Mouse (Mus musculus) lung, embryonic 14.5 days (tissue): ENCODE data around the gene Srebf1. TPM values are rescaled to one million over a fixed set of nuclear protein-coding genes. Genes with fewer than 3 reads are reported as not detected.
A peak's percentile ranks its signal among the peaks of the same experiment; 100 is the strongest.

Source experiments
- ATAC-seq: fragments of 200-750 bp; cut with Nextera tagmentation; 2 replicates; pipeline ENCODE4 v1.8.0; 2017; ENCODE audit warnings: mild to moderate bottlenecking, moderate TSS enrichment, moderate library complexity; ENCODE audit not compliant: insufficient read depth
- DNase-seq: peaks from one replicate; pipeline ENCODE4 v3.0.0-alpha.2; 2015
- H3K27ac ChIP-seq: fragments of 300-500 bp; sonication (generic); 2 replicates; pipeline ENCODE4 v1.5.1; 2014; ENCODE audit warnings: low read depth, mild to moderate bottlenecking, moderate library complexity
- H3K27me3 ChIP-seq: fragments of 300-500 bp; sonication (generic); 2 replicates; pipeline ENCODE4 v1.6.1; 2014; ENCODE audit warnings: low read length, control low read depth; ENCODE audit not compliant: insufficient read depth
- H3K36me3 ChIP-seq: fragments of 300-500 bp; sonication (generic); 2 replicates; pipeline ENCODE4 v1.6.1; 2014; ENCODE audit warnings: control low read depth; ENCODE audit not compliant: insufficient read depth
- H3K4me1 ChIP-seq: fragments of 300-500 bp; sonication (generic); 2 replicates; pipeline ENCODE4 v1.6.1; 2014; ENCODE audit warnings: antibody characterized with exemption, control low read depth; ENCODE audit not compliant: insufficient read depth
- H3K4me2 ChIP-seq: fragments of 300-500 bp; sonication (generic); 2 replicates; pipeline ENCODE4 v1.6.1; 2014; ENCODE audit warnings: mild to moderate bottlenecking
- H3K4me3 ChIP-seq: fragments of 300-500 bp; sonication (generic); 2 replicates; pipeline ENCODE4 v1.5.1; 2014; ENCODE audit warnings: low read depth, low read length
- H3K9ac ChIP-seq: fragments of 300-500 bp; sonication (generic); 2 replicates; pipeline ENCODE4 v1.6.1; 2014
- H3K9me3 ChIP-seq: fragments of 300-500 bp; sonication (generic); 2 replicates; pipeline ENCODE4 v1.6.1; 2016; ENCODE audit warnings: low read depth, low read length, control low read depth
- CTCF ChIP-seq: IDR thresholded peaks from 2 replicates; pipeline ENCODE4 v1.5.1; 2016; ENCODE audit warnings: antibody characterized with exemption, low read depth
- WGBS: fragments of 180-500 bp; shearing (Covaris S2); extraction: QIAGEN DNeasy Blood & Tissue Kit; methylation state at CpG from one replicate; pipeline ENCODE4 v1.1.7; 2014; 5-methylcytosine and 5-hydroxymethylcytosine counted together
- polyA plus RNA-seq: library from polyadenylated mRNA; unstranded; fragments of >200 nt; fragmentation: Nextera tagmentation; extraction: Ambion mirVana; gene quantifications from 2 replicates; pipeline ENCODE4 v1.2.1, GENCODE M21; 2014

The Srebf1 gene
- polyA plus RNA-seq, 1 experiment from 2014 or later: 73.9 TPM

DNA sequence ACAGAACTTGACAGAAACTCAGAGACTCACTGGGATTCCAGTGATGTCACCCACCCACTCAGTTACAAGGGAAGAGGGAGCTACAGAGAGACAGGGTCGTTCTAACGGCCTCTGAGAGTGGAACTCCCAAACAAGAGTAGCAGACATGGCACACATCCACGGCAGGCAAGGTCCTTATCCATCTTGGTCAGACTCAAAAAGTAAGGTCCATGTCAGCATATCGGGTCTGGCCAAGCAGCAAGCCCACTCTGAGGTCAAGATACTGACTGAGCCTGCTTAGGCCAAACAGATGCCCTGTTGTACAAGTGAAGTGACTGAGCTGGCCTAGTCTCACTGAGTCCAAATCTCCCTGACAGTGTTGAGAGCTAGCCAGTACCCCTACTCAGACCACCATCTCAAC lies 13.7 kb downstream of the Srebf1 start:
- Histone ChIP-seq H3K27me3 (no peaks in the 10 kb centered on the region), H3K36me3 (peaks cover 37% of the 10 kb centered on the region), H3K27ac (peak overlapping the region; percentile 89), H3K9me3 (no peaks in the 10 kb centered on the region), H3K4me1 (peaks cover 35% of the 10 kb centered on the region), H3K9ac (peak overlapping the region; percentile 44), H3K4me3 (peak overlapping the region; percentile 37), H3K4me2 (peak overlapping the region; percentile 69)
- DNase-seq: no peak
- TF ChIP-seq CTCF: no peak
- 26% methylated on average over 4 of the region's 4 CpGs for WGBS
- ATAC-seq: 0 out of 2 replicates have a peak, but pooled peaks have one; percentile 0

DNA sequence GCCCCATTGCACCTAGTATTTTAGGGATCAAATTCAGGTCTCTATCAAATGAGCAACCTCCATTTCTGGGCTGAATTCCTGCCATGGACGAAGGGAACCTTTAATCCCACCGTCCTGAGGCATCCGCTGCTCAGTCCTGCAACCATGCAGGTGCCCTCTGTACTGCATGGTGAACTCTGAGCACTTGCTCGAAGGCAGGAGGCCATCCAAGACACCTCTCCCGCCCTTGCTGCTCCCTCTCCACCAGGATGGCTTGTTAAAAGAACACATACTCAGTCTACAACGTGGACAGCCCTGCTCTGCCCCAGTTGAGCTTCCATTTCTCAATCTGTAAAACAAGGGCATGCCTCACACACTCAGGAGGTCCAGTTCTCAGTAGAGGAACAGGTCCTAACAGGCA lies 14.2 kb downstream of the Srebf1 start:
- Histone ChIP-seq H3K4me1 (peaks cover 35% of the 10 kb centered on the region), H3K9me3 (no peaks in the 10 kb centered on the region), H3K9ac (peak overlapping the region; percentile 44), H3K4me2 (peak overlapping the region; percentile 69), H3K27ac (peak overlapping the region; percentile 89), H3K4me3 (peak overlapping the region; percentile 37), H3K36me3 (peaks cover 41% of the 10 kb centered on the region), H3K27me3 (no peaks in the 10 kb centered on the region)
- 50% methylated on average over 6 of the region's 6 CpGs for WGBS
- no peak for DNase-seq
- ATAC-seq: no peak
- TF ChIP-seq CTCF: no peak

DNA sequence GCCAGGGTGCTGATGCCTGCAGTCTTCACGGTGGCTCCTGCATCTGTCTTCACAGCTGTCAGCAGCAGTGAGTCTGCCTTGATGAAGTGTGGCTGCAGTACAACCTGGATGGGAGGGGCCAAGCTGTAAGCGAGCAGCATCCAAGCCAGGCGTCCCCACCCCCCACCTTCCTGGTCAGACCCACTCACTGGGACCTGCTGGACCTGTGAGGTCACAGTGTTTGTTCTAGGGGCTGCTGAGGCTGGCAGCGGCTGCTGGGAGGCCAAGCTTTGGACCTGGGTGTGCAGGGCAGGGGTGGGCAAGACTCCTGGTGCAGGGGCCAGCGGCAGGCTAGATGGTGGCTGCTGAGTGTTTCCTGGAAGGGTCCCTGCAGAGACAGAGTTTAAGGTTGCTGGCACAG lies 16.2 kb downstream of the Srebf1 start:
- no peak overlapping the region for H3K4me3 ChIP-seq
- no peak for TF ChIP-seq CTCF
- peaks cover 27% of the 10 kb centered on the region for H3K4me1 ChIP-seq
- peaks cover 59% of the 10 kb centered on the region for H3K36me3 ChIP-seq
- H3K27ac ChIP-seq: no peak overlapping the region
- no peak overlapping the region for H3K9ac ChIP-seq
- WGBS: 48% methylated on average over 5 of the region's 5 CpGs
- H3K27me3 ChIP-seq: no peaks in the 10 kb centered on the region
- H3K9me3 ChIP-seq: no peaks in the 10 kb centered on the region
- DNase-seq: no peak
- no peak overlapping the region for H3K4me2 ChIP-seq
- ATAC-seq: no peak

- ATAC-seq (no peak), DNase-seq (no peak)
- TF ChIP-seq CTCF: no peak
- H3K36me3 ChIP-seq: peaks cover 70% of the 10 kb centered on the region
- H3K27ac ChIP-seq: 0 out of 2 replicates have a peak overlapping the region, but pooled peaks have one; percentile 9
- H3K9me3 ChIP-seq: no peaks in the 10 kb centered on the region
- H3K9ac ChIP-seq: no peak overlapping the region
- H3K27me3 ChIP-seq: no peaks in the 10 kb centered on the region
- H3K4me1 ChIP-seq: peaks cover 19% of the 10 kb centered on the region
- no peak overlapping the region for H3K4me3 ChIP-seq
- 63% methylated on average over 12 of the region's 12 CpGs for WGBS
- no peak overlapping the region for H3K4me2 ChIP-seq
Observed at GRCm38 (mm10) chr11:60205026-60205425, 17.4 kb downstream of the Srebf1 start.

GRCm38 (mm10) chr11:60202710-60203638 lies 19.4 kb downstream of the Srebf1 start:
- H3K9me3 ChIP-seq: no peaks in the 10 kb centered on the region
- ATAC-seq (no peak), DNase-seq (no peak)
- H3K4me1 ChIP-seq: 0 out of 2 replicates have a peak, but pooled peaks cover 3% of the 10 kb centered on the region
- H3K36me3 ChIP-seq: peaks cover 89% of the 10 kb centered on the region
- no peak overlapping the region for H3K9ac ChIP-seq
- no peak overlapping the region for H3K4me2 ChIP-seq
- WGBS: 90% methylated on average over 26 of the region's 26 CpGs
- no peak overlapping the region for H3K27ac ChIP-seq
- H3K4me3 ChIP-seq: no peak overlapping the region
- no peak for TF ChIP-seq CTCF
- H3K27me3 ChIP-seq: no peaks in the 10 kb centered on the region

- Histone ChIP-seq H3K9ac (no peak overlapping the region), H3K27ac (peak overlapping the region; percentile 50)
Observed at GRCm38 (mm10) chr11:60200384-60200783, 22.0 kb downstream of the Srebf1 start.

GRCm38 (mm10) chr11:60199702-60200184 lies 22.6 kb downstream of the Srebf1 start:
- peaks cover 95% of the 10 kb centered on the region for H3K36me3 ChIP-seq
- WGBS: 11% methylated on average over 18 of the region's 18 CpGs
- H3K9ac ChIP-seq: no peak overlapping the region
- DNase-seq (peak; percentile 97), ATAC-seq (peak; percentile 65)
- TF ChIP-seq CTCF: peak; percentile 100
- H3K9me3 ChIP-seq: peaks cover 4% of the 10 kb centered on the region; the same call in 1 of the 2 replicates
- H3K4me3 ChIP-seq: no peak overlapping the region
- H3K27ac ChIP-seq: peak overlapping the region; percentile 50
- H3K27me3 ChIP-seq: no peaks in the 10 kb centered on the region
- H3K4me1 ChIP-seq: no peaks in the 10 kb centered on the region
- H3K4me2 ChIP-seq: no peak overlapping the region

More at GRCm38 (mm10) chr11:60200384-60200783, 22.0 kb downstream of the Srebf1 start:
- Histone ChIP-seq H3K4me2 (no peak overlapping the region), H3K9me3 (no peaks in the 10 kb centered on the region), H3K27me3 (no peaks in the 10 kb centered on the region), H3K4me1 (no peaks in the 10 kb centered on the region), H3K4me3 (no peak overlapping the region), H3K36me3 (peaks cover 95% of the 10 kb centered on the region)
- WGBS: 86% methylated on average over 11 of the region's 11 CpGs
- no peak for ATAC-seq
- DNase-seq: no peak
- no peak for TF ChIP-seq CTCF
